Mouse (Mus musculus) lung, postnatal 36 days (tissue): ENCODE data around the gene Klra2.
A peak's percentile ranks its signal among the peaks of the same experiment; 100 is the strongest.
"Not testable (repeated sequence)": the region's sequence is repeated elsewhere in the genome, so short reads cannot be mapped to it uniquely, and the experiment has no call there.

Experiments
- DNase-seq: peaks from one replicate; pipeline ENCODE4 v3.0.0; 2022; ENCODE audit warnings: mixed read lengths

Gene Klra2

DNA sequence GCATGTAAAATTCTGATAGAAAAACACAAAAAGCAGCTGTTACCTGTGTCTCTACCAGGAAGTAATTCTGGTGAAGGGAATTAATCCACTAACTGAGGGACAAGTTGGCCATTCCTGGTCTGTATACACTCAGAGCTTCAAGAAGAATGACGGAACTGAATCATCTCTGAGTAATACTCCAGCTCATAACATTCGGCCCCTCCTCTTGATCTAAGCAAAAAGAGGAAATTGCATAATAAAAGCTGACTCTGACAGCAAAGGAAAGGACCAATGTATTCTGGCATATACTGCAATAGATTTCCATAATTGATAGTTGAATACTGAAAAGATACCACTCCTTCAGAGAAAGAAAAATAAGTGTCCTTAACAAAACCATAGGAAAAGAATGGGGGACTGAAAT lies at the start of gene Klra2:
Gene Klra2 (minus strand): TSS at position 157 of the 400 bp plus-strand sequence.
- peak; percentile 29 for DNase-seq

- DNase-seq, result no peak
These were observed 47.4 kb upstream of the Klra2 start for GRCm38 (mm10) chr6:131294435-131295112.

GRCm38 (mm10) chr6:131293916-131294315 lies 46.8 kb upstream of the Klra2 start:
- no peak for DNase-seq

DNA sequence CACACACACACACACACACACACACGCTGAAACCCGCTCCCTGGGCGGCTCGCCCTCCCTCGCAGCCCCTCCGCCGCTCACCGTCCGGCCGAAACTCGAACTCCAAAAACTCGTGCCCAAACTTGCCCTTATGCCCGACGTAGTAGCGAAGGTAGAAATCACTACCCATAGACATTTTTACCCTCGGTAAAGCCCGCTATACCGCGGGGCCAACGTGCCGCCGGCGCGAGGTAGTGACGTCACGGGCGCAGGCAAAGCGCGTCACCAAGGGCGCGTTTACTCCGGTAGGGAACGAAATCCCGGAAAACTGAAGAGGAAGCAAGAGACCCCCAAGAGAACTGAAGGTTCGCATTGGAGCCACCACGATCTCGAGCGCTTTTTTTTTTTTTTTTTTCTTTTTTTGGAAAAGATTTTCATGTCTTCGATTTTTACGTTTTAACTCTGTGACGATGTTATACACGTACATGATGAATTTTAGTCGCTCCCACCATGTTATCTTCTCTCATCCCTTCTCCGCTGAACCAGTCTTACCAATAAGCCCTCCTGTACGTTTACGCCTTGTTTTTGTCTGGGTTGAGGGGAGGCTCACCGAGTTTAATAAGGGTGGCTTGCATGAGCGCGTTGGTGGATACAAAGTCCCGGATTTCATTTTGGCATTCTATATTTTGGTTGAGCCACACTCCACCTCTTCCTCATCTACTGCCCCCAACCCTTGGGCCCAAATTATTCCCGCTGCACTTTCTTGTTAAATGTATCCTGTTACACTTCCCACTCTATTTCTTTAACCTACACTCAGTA lies 46.0 kb upstream of the Klra2 start, which contains the start of gene Magohb:
Gene Magohb (minus strand): TSS at position 254 of the 798 bp plus-strand sequence.
- peak; percentile 86 for DNase-seq

GRCm38 (mm10) chr6:131292276-131292990 lies 45.3 kb upstream of the Klra2 start:
- no peak for DNase-seq

- DNase-seq, result peak; percentile 53
These were observed 43.3 kb upstream of the Klra2 start for GRCm38 (mm10) chr6:131290430-131290829.

DNA sequence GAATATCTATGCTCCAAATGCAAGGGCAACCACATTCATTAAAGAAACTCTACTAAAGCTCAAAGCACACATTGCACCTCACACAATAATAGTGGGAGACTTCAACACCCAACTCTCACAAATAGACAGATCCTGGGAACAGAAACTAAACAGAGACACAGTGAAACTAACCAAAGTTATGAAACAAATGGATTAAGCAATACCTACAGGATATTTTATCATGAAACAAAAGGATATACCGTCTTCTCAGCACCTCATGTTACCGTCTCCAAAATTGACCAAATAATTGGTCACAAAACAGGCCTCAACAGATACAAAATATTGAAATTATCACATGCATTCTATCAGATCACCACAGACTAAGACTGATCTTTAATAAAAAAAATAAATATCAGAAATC lies 31.0 kb upstream of the Klra2 start:
- DNase-seq, result not testable (repeated sequence)

- DNase-seq, result no peak
These were observed 29.5 kb upstream of the Klra2 start for GRCm38 (mm10) chr6:131276659-131277058.

- no peak for DNase-seq
These were observed 25.1 kb upstream of the Klra2 start for GRCm38 (mm10) chr6:131272311-131272710.

DNA sequence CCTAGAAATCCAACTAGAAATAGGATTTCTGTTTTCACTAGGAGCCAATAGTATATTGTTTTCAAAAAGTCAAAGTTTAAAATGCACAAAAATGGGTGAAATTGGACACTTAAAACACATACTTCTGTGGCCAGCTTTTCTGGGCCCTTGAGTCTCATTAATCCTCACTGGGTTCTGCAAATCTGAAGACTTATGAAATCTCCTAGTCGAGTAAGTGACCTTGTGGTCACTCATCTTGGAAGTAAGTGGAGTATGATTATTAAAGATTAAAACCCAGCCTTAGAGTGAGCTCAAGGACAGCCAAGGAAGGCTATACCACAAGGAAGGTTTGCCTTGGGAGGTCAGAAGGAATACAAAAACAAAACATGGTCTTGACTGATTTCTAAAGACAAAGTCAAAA lies 23.1 kb upstream of the Klra2 start:
- no peak for DNase-seq

DNA sequence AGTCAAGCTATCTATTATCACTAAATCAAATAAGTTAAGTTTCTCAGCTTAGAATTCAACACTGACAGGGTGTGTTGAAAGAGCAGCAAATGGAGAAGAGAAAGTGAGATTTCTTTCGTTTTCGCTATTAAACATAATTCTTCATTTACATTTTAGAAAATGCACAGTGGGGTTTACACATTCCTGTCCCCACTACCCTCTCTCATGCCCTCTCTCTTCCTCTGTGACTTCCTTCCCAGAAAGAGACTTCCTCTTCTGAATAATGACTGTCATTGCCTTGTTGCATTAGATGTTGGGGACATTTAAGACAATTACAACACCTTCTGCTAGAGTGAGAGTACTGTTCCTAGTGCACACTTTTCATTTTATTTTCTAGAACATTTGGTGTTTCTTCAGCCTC lies 22.4 kb upstream of the Klra2 start:
- DNase-seq, result no peak

DNA sequence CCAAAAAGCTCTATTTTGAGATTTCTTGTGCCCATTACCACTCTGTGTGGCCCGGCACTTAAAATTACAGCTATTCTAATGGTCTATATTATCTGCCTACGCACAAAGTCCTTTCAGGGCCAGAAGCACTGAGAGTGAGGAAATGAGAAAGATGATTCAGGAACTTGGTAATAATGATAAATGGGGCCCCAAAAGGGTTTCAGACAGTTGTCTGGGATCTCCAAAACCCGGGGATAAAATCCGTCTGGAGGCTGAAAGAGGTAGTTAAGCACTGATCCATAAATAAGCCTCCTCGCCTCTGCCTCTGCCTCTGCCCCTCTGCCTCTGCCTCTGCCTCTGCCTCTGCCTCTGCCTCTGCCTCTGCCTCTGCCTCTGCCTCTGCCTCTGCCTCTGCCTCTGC lies 17.0 kb upstream of the Klra2 start:
- no peak for DNase-seq

DNA sequence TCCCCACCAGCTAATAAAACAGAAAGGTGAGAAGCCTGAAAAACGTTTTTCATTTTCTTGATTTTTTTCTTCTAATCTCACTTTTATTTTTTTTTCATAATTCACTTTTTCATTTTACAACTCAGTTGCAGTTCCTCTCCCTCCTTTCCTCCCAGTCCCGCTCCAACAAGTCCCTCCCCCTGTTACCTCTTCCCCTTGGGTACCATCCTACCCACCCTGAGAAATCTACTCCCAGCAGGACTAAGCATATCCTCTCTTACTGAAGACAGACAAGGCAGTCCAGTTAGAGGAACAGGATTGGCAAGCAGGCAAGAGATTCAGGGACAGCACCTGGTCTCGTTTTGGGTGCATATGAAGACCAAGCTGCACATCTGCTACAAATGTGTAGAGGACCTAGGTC lies 15.6 kb upstream of the Klra2 start:
- no peak for DNase-seq

GRCm38 (mm10) chr6:131262009-131262408 lies 14.8 kb upstream of the Klra2 start:
- no peak for DNase-seq

DNA sequence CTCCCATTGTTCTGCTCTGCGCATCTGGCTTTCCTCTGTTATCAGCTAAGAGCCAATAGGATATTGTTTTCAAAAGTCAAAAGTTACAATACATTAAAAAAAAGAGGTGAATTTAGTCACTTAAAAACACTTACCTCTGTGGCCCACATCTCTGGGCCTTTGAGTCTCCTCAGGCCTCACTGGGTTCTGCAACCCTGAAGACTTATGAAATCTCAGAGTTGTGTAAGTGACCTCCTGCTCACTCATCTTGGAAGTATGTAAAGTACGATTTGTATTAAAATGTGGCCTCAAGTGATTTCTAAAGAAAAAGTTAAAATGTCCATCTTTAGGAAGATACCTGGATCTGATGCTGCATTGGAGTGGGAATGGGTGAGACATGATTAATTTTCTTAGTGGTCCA lies 2.1 kb downstream of the Klra2 start:
- peak; percentile 24 for DNase-seq
